In genomic region chr11:120577211-120578023, GRCm38 (mm10) we compare ENCODE assay signal across 9 mouse cellular contexts. TPM values are rescaled to one million over a fixed set of nuclear protein-coding genes. Genes with fewer than 3 reads are reported as not detected.
DNase-seq lines count a peak whose midpoint lies in the region; ATAC-seq and TF ChIP-seq lines count a peak whose summit lies in the region.
"Had no signal": no experiment of that assay in that cellular context is flagged by ENCODE, and none has a peak within 500 bp of the region (broad histone marks: within the 10 kb centered on the region; RNA-seq: fewer than 3 reads in every experiment).

No protein-coding gene starts in this region.

- H3K27ac ChIP-seq in forebrain, embryonic 12.5 days = peak overlapping the region; percentile 36; the same call in 1 of the 2 replicates
- no peak overlapping the region for H3K27ac ChIP-seq in forebrain, embryonic 15.5 days (replicated peaks)
- 0 out of 2 replicates have a peak overlapping the region, but pooled peaks have one; percentile 10 for H3K27ac ChIP-seq in intestine, embryonic 14.5 days (ENCODE audit: low read depth)
- peak overlapping the region; percentile 97 for H3K27ac ChIP-seq in liver, postnatal 0 days (ENCODE audit: low read depth)

- peaks cover 37% of the 10 kb centered on the region for H3K4me1 ChIP-seq in forebrain, embryonic 12.5 days
- H3K4me1 ChIP-seq in forebrain, embryonic 15.5 days = peaks cover 40% of the 10 kb centered on the region
- H3K4me1 ChIP-seq in intestine, embryonic 14.5 days (replicated peaks; ENCODE audit: control insufficient read depth, insufficient read depth, low read length) = peaks cover 25% of the 10 kb centered on the region
- H3K4me1 ChIP-seq in liver, postnatal 0 days (ENCODE audit: insufficient read depth) = peaks cover 47% of the 10 kb centered on the region

- no peaks in the 10 kb centered on the region for H3K9me3 ChIP-seq in forebrain, embryonic 12.5 days
- H3K9me3 ChIP-seq in forebrain, embryonic 15.5 days = no peaks in the 10 kb centered on the region
- H3K9me3 ChIP-seq in intestine, embryonic 14.5 days (ENCODE audit: control insufficient read depth, low read length) = no peaks in the 10 kb centered on the region
- no peaks in the 10 kb centered on the region for H3K9me3 ChIP-seq in liver, postnatal 0 days (ENCODE audit: low read length)

- ATAC-seq in forebrain, embryonic 12.5 days (ENCODE audit: low FRiP score) = no peak
- ATAC-seq in forebrain, embryonic 15.5 days (replicated peaks) = no peak
- ATAC-seq in intestine, embryonic 14.5 days (replicated peaks; ENCODE audit: low FRiP score, low TSS enrichment, low read depth) = no peak
- ATAC-seq in liver, postnatal 0 days = no peak
- no peak for ATAC-seq in megakaryocyte, adult 5-6 weeks (ENCODE audit: poor library complexity, severe bottlenecking)
- ATAC-seq: Patski had no signal

- no peaks in the 10 kb centered on the region for H3K27me3 ChIP-seq in forebrain, embryonic 12.5 days
- H3K27me3 ChIP-seq in forebrain, embryonic 15.5 days = no peaks in the 10 kb centered on the region
- H3K27me3 ChIP-seq in intestine, embryonic 14.5 days (replicated peaks; ENCODE audit: control insufficient read depth, insufficient read depth, low read length) = no peaks in the 10 kb centered on the region
- no peaks in the 10 kb centered on the region for H3K27me3 ChIP-seq in liver, postnatal 0 days (ENCODE audit: insufficient read depth, low read length)
- H3K27me3 ChIP-seq: Patski had no signal

- TF ChIP-seq CTCF in liver, postnatal 0 days (IDR thresholded peaks at IDR 0.05; ENCODE audit: low read depth) = peak; percentile 60

- peaks cover 31% of the 10 kb centered on the region for H3K36me3 ChIP-seq in forebrain, embryonic 12.5 days (replicated peaks)
- peaks cover 25% of the 10 kb centered on the region for H3K36me3 ChIP-seq in forebrain, embryonic 15.5 days
- peaks cover 35% of the 10 kb centered on the region for H3K36me3 ChIP-seq in intestine, embryonic 14.5 days (ENCODE audit: control insufficient read depth, insufficient read depth, low read length)
- peaks cover 24% of the 10 kb centered on the region for H3K36me3 ChIP-seq in liver, postnatal 0 days (replicated peaks; ENCODE audit: insufficient read depth, low read length)

- peak; percentile 42 for DNase-seq in right cerebral cortex, postnatal 4 days
- DNase-seq in right cerebral cortex, postnatal 36 days (ENCODE audit: low spot score in 2 of 2) = no peak
- no peak for DNase-seq in intestine, embryonic 14.5 days (ENCODE audit: low spot score)
- DNase-seq in liver, postnatal 0 days = no peak
- no peak for DNase-seq in adrenal gland, postnatal 36 days

- peak overlapping the region; percentile 1; the same call in 1 of the 2 replicates for H3K9ac ChIP-seq in forebrain, embryonic 12.5 days
- H3K9ac ChIP-seq in forebrain, embryonic 15.5 days (replicated peaks) = no peak overlapping the region
- no peak overlapping the region for H3K9ac ChIP-seq in intestine, embryonic 14.5 days (ENCODE audit: low read length)
- peak overlapping the region; percentile 59 for H3K9ac ChIP-seq in liver, postnatal 0 days (replicated peaks)

- H3K4me3 ChIP-seq in forebrain, embryonic 12.5 days (replicated peaks) = no peak overlapping the region
- H3K4me3 ChIP-seq in forebrain, embryonic 15.5 days = no peak overlapping the region
- no peak overlapping the region for H3K4me3 ChIP-seq in intestine, embryonic 14.5 days (ENCODE audit: low read depth, low read length)
- H3K4me3 ChIP-seq in liver, postnatal 0 days (ENCODE audit: low read depth, low read length) = peak overlapping the region; percentile 31

- 82% methylated on average over 7 of the region's 7 CpGs for WGBS in forebrain, embryonic 12.5 days
- WGBS in forebrain, embryonic 15.5 days = 82% methylated on average over 7 of the region's 7 CpGs
- 85% methylated on average over 7 of the region's 7 CpGs for WGBS in intestine, embryonic 14.5 days
- 74% methylated on average over 7 of the region's 7 CpGs for WGBS in liver, postnatal 0 days (ENCODE audit: insufficient replicate concordance)

- H3K4me2 ChIP-seq in forebrain, embryonic 12.5 days = no peak overlapping the region
- no peak overlapping the region for H3K4me2 ChIP-seq in forebrain, embryonic 15.5 days (replicated peaks)
- no peak overlapping the region for H3K4me2 ChIP-seq in intestine, embryonic 14.5 days (ENCODE audit: low read length)
- peak overlapping the region; percentile 66 for H3K4me2 ChIP-seq in liver, postnatal 0 days (ENCODE audit: low read depth, low read length)

- no peak for TF ChIP-seq EP300 in liver, postnatal 0 days (IDR thresholded peaks at IDR 0.05; ENCODE audit: low read depth)

RNA-seq across cellular contexts. Expression of gene Arhgdia, which starts 4.0 kb away (rescaled TPM):
- 496 and 513 TPM in 2 replicates for polyA plus RNA-seq in forebrain, embryonic 12.5 days (2016; fragmentation: Nextera tagmentation; extraction: Ambion mirVana)
- 464 TPM in 2 replicates for polyA plus RNA-seq in forebrain, embryonic 15.5 days (2015; fragmentation: Nextera tagmentation; extraction: Ambion mirVana)
- 627 and 633 TPM in 2 replicates for polyA plus RNA-seq in intestine, embryonic 14.5 days (2014; fragmentation: Nextera tagmentation; extraction: Ambion mirVana)
- polyA plus RNA-seq in liver, postnatal 0 days (2015; fragmentation: Nextera tagmentation; extraction: Ambion mirVana) = 148 and 156 TPM in 2 replicates
- total RNA-seq in adrenal gland, postnatal 36 days (2021) = 100 to 1,000 TPM; 348 to 361 TPM
- 506 and 521 TPM in 2 replicates for total RNA-seq in megakaryocyte, adult 5-6 weeks (2015)
- total RNA-seq in megakaryocyte, adult 5-6 weeks (2017) = 226 and 275 TPM in 2 replicates

RNA-seq across cellular contexts. Expression of gene P4hb, which starts 4.4 kb away (rescaled TPM):
- 334 and 362 TPM in 2 replicates for polyA plus RNA-seq in forebrain, embryonic 12.5 days (2016; fragmentation: Nextera tagmentation; extraction: Ambion mirVana)
- 234 and 239 TPM in 2 replicates for polyA plus RNA-seq in forebrain, embryonic 15.5 days (2015; fragmentation: Nextera tagmentation; extraction: Ambion mirVana)
- polyA plus RNA-seq in intestine, embryonic 14.5 days (2014; fragmentation: Nextera tagmentation; extraction: Ambion mirVana) = 746 and 800 TPM in 2 replicates
- polyA plus RNA-seq in liver, postnatal 0 days (2015; fragmentation: Nextera tagmentation; extraction: Ambion mirVana) = 683 and 697 TPM in 2 replicates
- 100 to 1,000 TPM; 490 to 574 TPM for total RNA-seq in adrenal gland, postnatal 36 days (2021)
- 301 and 325 TPM in 2 replicates for total RNA-seq in megakaryocyte, adult 5-6 weeks (2015)
- 587 and 590 TPM in 2 replicates for total RNA-seq in megakaryocyte, adult 5-6 weeks (2017)

RNA-seq across cellular contexts. Expression of gene Alyref, which starts 20.7 kb away (rescaled TPM):
- polyA plus RNA-seq in forebrain, embryonic 12.5 days (2016; fragmentation: Nextera tagmentation; extraction: Ambion mirVana) = 561 and 697 TPM in 2 replicates
- 372 and 388 TPM in 2 replicates for polyA plus RNA-seq in forebrain, embryonic 15.5 days (2015; fragmentation: Nextera tagmentation; extraction: Ambion mirVana)
- polyA plus RNA-seq in intestine, embryonic 14.5 days (2014; fragmentation: Nextera tagmentation; extraction: Ambion mirVana) = 387 and 448 TPM in 2 replicates
- 162 and 168 TPM in 2 replicates for polyA plus RNA-seq in liver, postnatal 0 days (2015; fragmentation: Nextera tagmentation; extraction: Ambion mirVana)
- 10 to 100 TPM; 97.0 to 99.2 TPM for total RNA-seq in adrenal gland, postnatal 36 days (2021)
- 143 and 149 TPM in 2 replicates for total RNA-seq in megakaryocyte, adult 5-6 weeks (2015)
- 171 and 196 TPM in 2 replicates for total RNA-seq in megakaryocyte, adult 5-6 weeks (2017)

RNA-seq across cellular contexts. Expression of gene Anapc11, which starts 20.8 kb away (rescaled TPM):
- polyA plus RNA-seq in forebrain, embryonic 12.5 days (2016; fragmentation: Nextera tagmentation; extraction: Ambion mirVana) = 179 and 186 TPM in 2 replicates
- polyA plus RNA-seq in forebrain, embryonic 15.5 days (2015; fragmentation: Nextera tagmentation; extraction: Ambion mirVana) = 199 and 205 TPM in 2 replicates
- 244 TPM in 2 replicates for polyA plus RNA-seq in intestine, embryonic 14.5 days (2014; fragmentation: Nextera tagmentation; extraction: Ambion mirVana)
- 46.1 and 47.5 TPM in 2 replicates for polyA plus RNA-seq in liver, postnatal 0 days (2015; fragmentation: Nextera tagmentation; extraction: Ambion mirVana)
- total RNA-seq in adrenal gland, postnatal 36 days (2021) = 100 to 1,000 TPM in 1 of 2 experiments, 10 to 100 TPM in 1; 86.0 to 102 TPM
- 79.9 and 90.6 TPM in 2 replicates for total RNA-seq in megakaryocyte, adult 5-6 weeks (2015)
- 30.0 and 32.3 TPM in 2 replicates for total RNA-seq in megakaryocyte, adult 5-6 weeks (2017)

RNA-seq across cellular contexts. Expression of gene Ppp1r27, which starts 26.5 kb away (rescaled TPM):
- polyA plus RNA-seq in forebrain, embryonic 12.5 days (2016; fragmentation: Nextera tagmentation; extraction: Ambion mirVana) = not detected in 2 replicates
- polyA plus RNA-seq in forebrain, embryonic 15.5 days (2015; fragmentation: Nextera tagmentation; extraction: Ambion mirVana) = 0.23 TPM in 1 of 2 replicates, not detected in the other
- 0.24 TPM in 1 of 2 replicates, not detected in the other for polyA plus RNA-seq in intestine, embryonic 14.5 days (2014; fragmentation: Nextera tagmentation; extraction: Ambion mirVana)
- 0.19 and 1.5 TPM in 2 replicates for polyA plus RNA-seq in liver, postnatal 0 days (2015; fragmentation: Nextera tagmentation; extraction: Ambion mirVana)
- total RNA-seq in adrenal gland, postnatal 36 days (2021) = 1 to 10 TPM in 1 of 2 experiments, under 1 TPM in 1; 0.56 to 1.3 TPM
- total RNA-seq in megakaryocyte, adult 5-6 weeks (2015) = not detected in 2 replicates
- total RNA-seq in megakaryocyte, adult 5-6 weeks (2017) = not detected in 2 replicates
- polyA plus RNA-seq: Patski had no signal

Comparison
In these comparisons a context has a peak if more than half of its experiments do, and no peak if none do; other contexts are left out.
1. H3K9ac ChIP-seq: peak in forebrain, embryonic 12.5 days (single experiment) and liver, postnatal 0 days (single experiment); none in forebrain, embryonic 15.5 days (single experiment) and intestine, embryonic 14.5 days (single experiment).